Mouse (Mus musculus): Measurements from ENCODE around the gene Abca4.

- TF ChIP-seq POLR2A (IDR thresholded peaks at IDR 0.05; ENCODE audit: insufficient read length, low read depth) (no peak), MYOG (IDR thresholded peaks at IDR 0.05; ENCODE audit: control insufficient read depth in 1 of 3, insufficient read depth in 1 of 3, insufficient read length in 2 of 3, low read depth in 2 of 3) (no peak), POLR2AphosphoS2 (IDR thresholded peaks at IDR 0.05; ENCODE audit: insufficient read length, low read depth) (no peak), TCF12 (IDR thresholded peaks at IDR 0.05; ENCODE audit: insufficient read depth, poor library complexity, severe bottlenecking) (no peak), MAX (IDR thresholded peaks at IDR 0.05; ENCODE audit: low read depth) (no peak), USF1 (IDR thresholded peaks at IDR 0.05; ENCODE audit: low read depth) (no peak), SRF (IDR thresholded peaks at IDR 0.05; ENCODE audit: control insufficient read depth, insufficient read length, low read depth) (no peak), MYOD1 (IDR thresholded peaks at IDR 0.05; ENCODE audit: control insufficient read depth in 1 of 3, insufficient read length in 2 of 3, low read depth in 2 of 3) (no peak), CEBPB (IDR thresholded peaks at IDR 0.05; ENCODE audit: insufficient read depth, poor library complexity, severe bottlenecking) (no peak)
Observed at GRCm38 (mm10) chr3:122111141-122111981, 67.1 kb downstream of the Abca4 start.

Data from myocyte (in vitro differentiated cells).